Mouse (Mus musculus) myocyte (in vitro differentiated cells): ENCODE measurements around the gene Prmt7. TPM values are rescaled to one million over a fixed set of nuclear protein-coding genes. Genes with fewer than 3 reads are reported as not detected.

Experiments used
- H3K27me3 ChIP-seq: one replicate; pipeline ENCODE4 v1.6.1; 2011; ENCODE audit not compliant: control insufficient read depth, insufficient read depth, insufficient read length
- H3K36me3 ChIP-seq: one replicate; pipeline ENCODE4 v1.6.1; 2011; ENCODE audit not compliant: control insufficient read depth, insufficient read depth
- H3K4me2 ChIP-seq: one replicate; pipeline ENCODE4 v1.6.1; 2011; ENCODE audit warnings: low read depth, control low read depth
- H3K4me3 ChIP-seq: one replicate; pipeline ENCODE4 v1.5.1; 2011; ENCODE audit warnings: mild to moderate bottlenecking, control low read depth, moderate library complexity
- H3K79me2 ChIP-seq: one replicate; pipeline ENCODE4 v1.6.1; 2011; ENCODE audit not compliant: control insufficient read depth, insufficient read depth
- H3ac ChIP-seq: one replicate; pipeline ENCODE4 v1.6.1; 2011; ENCODE audit not compliant: control insufficient read depth, insufficient read length
- CEBPB ChIP-seq: IDR thresholded peaks from 2 replicates; pipeline ENCODE4 v1.6.1; 2011; ENCODE audit warnings: mild to moderate bottlenecking, moderate library complexity; ENCODE audit not compliant: poor library complexity, insufficient read depth, severe bottlenecking
- E2F4 ChIP-seq: IDR thresholded peaks from one replicate; pipeline ENCODE4 v1.6.1; 2011; ENCODE audit warnings: mild to moderate bottlenecking, control low read depth, moderate library complexity; ENCODE audit not compliant: insufficient read depth
- MAX ChIP-seq: IDR thresholded peaks from one replicate; pipeline ENCODE4 v1.6.1; 2011; ENCODE audit warnings: low read depth, mild to moderate bottlenecking, control low read depth
- MYOD1 ChIP-seq, 3 experiments: IDR thresholded peaks; one replicate each; pipeline ENCODE4 v1.6.1; 2011; ENCODE audit warnings: control low read depth in 2 of 3, low read depth in 2 of 3, mild to moderate bottlenecking in 2 of 3, moderate library complexity in 1 of 3; ENCODE audit not compliant: insufficient read length in 2 of 3, control insufficient read depth in 1 of 3
- MYOG ChIP-seq, 3 experiments: IDR thresholded peaks; one replicate each; pipeline ENCODE4 v1.6.1; 2011; ENCODE audit warnings: control low read depth in 2 of 3, low read depth in 2 of 3, mild to moderate bottlenecking in 2 of 3; ENCODE audit not compliant: insufficient read length in 2 of 3, control insufficient read depth in 1 of 3, insufficient read depth in 1 of 3
- POLR2A ChIP-seq: IDR thresholded peaks from one replicate; pipeline ENCODE4 v1.6.1; 2011; ENCODE audit warnings: low read depth, mild to moderate bottlenecking, control low read depth, moderate library complexity; ENCODE audit not compliant: insufficient read length
- POLR2AphosphoS2 ChIP-seq: IDR thresholded peaks from one replicate; pipeline ENCODE4 v1.6.1; 2011; ENCODE audit warnings: low read depth, control low read depth; ENCODE audit not compliant: insufficient read length
- REST ChIP-seq: IDR thresholded peaks from one replicate; pipeline ENCODE4 v1.6.1; 2011; ENCODE audit warnings: mild to moderate bottlenecking, control low read depth, moderate library complexity; ENCODE audit not compliant: insufficient read depth, insufficient read length
- SRF ChIP-seq: IDR thresholded peaks from one replicate; pipeline ENCODE4 v1.6.1; 2011; ENCODE audit warnings: low read depth; ENCODE audit not compliant: control insufficient read depth, insufficient read length
- TCF12 ChIP-seq: IDR thresholded peaks from one replicate; pipeline ENCODE4 v1.6.1; 2011; ENCODE audit warnings: mild to moderate bottlenecking, control low read depth; ENCODE audit not compliant: poor library complexity, insufficient read depth, severe bottlenecking
- TCF3 ChIP-seq: IDR thresholded peaks from one replicate; pipeline ENCODE4 v1.6.1; 2011; ENCODE audit warnings: low read depth, control low read depth; ENCODE audit not compliant: insufficient read length
- USF1 ChIP-seq: IDR thresholded peaks from one replicate; pipeline ENCODE4 v1.6.1; 2011; ENCODE audit warnings: low read depth, mild to moderate bottlenecking, control low read depth, moderate library complexity
- polyA plus RNA-seq: library from polyadenylated mRNA; unstranded; fragments of >200 nt; fragmentation: generic; extraction: Trizol; gene quantifications from one replicate; pipeline ENCODE4 v1.2.1, GENCODE M21; 2012; ENCODE audit warnings: missing spikeins

The Prmt7 gene
- polyA plus RNA-seq, 1 experiment = 36.4 TPM

- H3K36me3 ChIP-seq = no peaks in the 10 kb centered on the region
- TF ChIP-seq REST = no peak
- TF ChIP-seq POLR2AphosphoS2 = no peak
- TF ChIP-seq SRF = no peak
- TF ChIP-seq USF1 = no peak
These were observed 49.0 kb downstream of the Prmt7 start for GRCm38 (mm10) chr8:106259579-106260255.

GRCm38 (mm10) chr8:106260894-106261293 is 50.2 kb downstream of the Prmt7 start:
- TF ChIP-seq MYOD1 (IDR thresholded peaks at IDR 0.05; ENCODE audit: control insufficient read depth in 1 of 3, insufficient read length in 2 of 3, low read depth in 2 of 3) = no peak
- no peak for TF ChIP-seq TCF3
- TF ChIP-seq POLR2A = no peak
- no peak for TF ChIP-seq CEBPB
- Histone ChIP-seq H3K27me3 (no peaks in the 10 kb centered on the region), H3ac (no peak overlapping the region), H3K4me2 (no peak overlapping the region), H3K36me3 (no peaks in the 10 kb centered on the region), H3K4me3 (no peak overlapping the region), H3K79me2 (no peaks in the 10 kb centered on the region)

More at GRCm38 (mm10) chr8:106259579-106260255, 49.0 kb downstream of the Prmt7 start:
- Histone ChIP-seq H3K4me3 (no peak overlapping the region), H3K27me3 (no peaks in the 10 kb centered on the region), H3ac (no peak overlapping the region), H3K4me2 (no peak overlapping the region), H3K79me2 (no peaks in the 10 kb centered on the region)

GRCm38 (mm10) chr8:106262343-106262742 is 51.6 kb downstream of the Prmt7 start:
- H3K36me3 ChIP-seq = no peaks in the 10 kb centered on the region
- TF ChIP-seq MAX (no peak), TCF12 (no peak), REST (no peak), MYOG (IDR thresholded peaks at IDR 0.05; ENCODE audit: control insufficient read depth in 1 of 3, insufficient read depth in 1 of 3, insufficient read length in 2 of 3, low read depth in 2 of 3) (no peak), USF1 (no peak)
- peaks cover 9% of the 10 kb centered on the region for H3K27me3 ChIP-seq
- no peaks in the 10 kb centered on the region for H3K79me2 ChIP-seq
- H3K4me2 ChIP-seq = no peak overlapping the region
- H3ac ChIP-seq = no peak overlapping the region
- no peak overlapping the region for H3K4me3 ChIP-seq

- H3ac ChIP-seq = no peak overlapping the region
- H3K4me2 ChIP-seq = no peak overlapping the region
- no peaks in the 10 kb centered on the region for H3K79me2 ChIP-seq
- TF ChIP-seq TCF3 = no peak
- H3K27me3 ChIP-seq = peaks cover 18% of the 10 kb centered on the region
- H3K4me3 ChIP-seq = no peak overlapping the region
- H3K36me3 ChIP-seq = no peaks in the 10 kb centered on the region
These were observed 53.2 kb downstream of the Prmt7 start for GRCm38 (mm10) chr8:106263928-106264327.

- H3K4me3 ChIP-seq = no peak overlapping the region
- no peaks in the 10 kb centered on the region for H3K36me3 ChIP-seq
- H3K4me2 ChIP-seq = no peak overlapping the region
- peaks cover 18% of the 10 kb centered on the region for H3K27me3 ChIP-seq
- no peaks in the 10 kb centered on the region for H3K79me2 ChIP-seq
- TF ChIP-seq POLR2AphosphoS2 (no peak), REST (no peak), SRF (no peak), POLR2A (no peak), E2F4 (no peak), USF1 (no peak), MYOD1 (IDR thresholded peaks at IDR 0.05; ENCODE audit: control insufficient read depth in 1 of 3, insufficient read length in 2 of 3, low read depth in 2 of 3) (no peak), TCF3 (no peak), TCF12 (no peak), MAX (no peak), CEBPB (no peak), MYOG (IDR thresholded peaks at IDR 0.05; ENCODE audit: control insufficient read depth in 1 of 3, insufficient read depth in 1 of 3, insufficient read length in 2 of 3, low read depth in 2 of 3) (no peak)
- no peak overlapping the region for H3ac ChIP-seq
These were observed 54.7 kb downstream of the Prmt7 start for GRCm38 (mm10) chr8:106265398-106265797.
